Mouse (Mus musculus) Muller cell, postnatal 12 days (primary cell): ENCODE results near the gene Pxdn.

Experiments
- DNase-seq: peaks from one replicate; pipeline ENCODE4 v3.0.0-alpha.2; 2015; ENCODE audit errors: inconsistent ontology term

Pxdn gene

GRCm38 (mm10) chr12:29953999-29954398, 16.6 kb downstream of the Pxdn start:
- no peak for DNase-seq

GRCm38 (mm10) chr12:29954464-29954863, 17.1 kb downstream of the Pxdn start:
- DNase-seq = peak; percentile 89

GRCm38 (mm10) chr12:29956969-29957368, 19.6 kb downstream of the Pxdn start:
- peak; percentile 86 for DNase-seq

GRCm38 (mm10) chr12:29958637-29959036, 21.2 kb downstream of the Pxdn start:
- no peak for DNase-seq

- DNase-seq = no peak
These were observed 23.6 kb downstream of the Pxdn start for GRCm38 (mm10) chr12:29961041-29961440.

- DNase-seq = peak; percentile 60
These were observed 27.6 kb downstream of the Pxdn start for GRCm38 (mm10) chr12:29965016-29965415.

- DNase-seq = peak; percentile 31
These were observed 34.5 kb downstream of the Pxdn start for GRCm38 (mm10) chr12:29971795-29972464.

GRCm38 (mm10) chr12:29972533-29972932, 35.1 kb downstream of the Pxdn start:
- no peak for DNase-seq

- DNase-seq = no peak
These were observed 42.7 kb downstream of the Pxdn start for GRCm38 (mm10) chr12:29980076-29980475.

- DNase-seq = no peak
These were observed 44.4 kb downstream of the Pxdn start for GRCm38 (mm10) chr12:29981722-29982293.

- no peak for DNase-seq
These were observed 45.8 kb downstream of the Pxdn start for GRCm38 (mm10) chr12:29983190-29983589.

- peak; percentile 87 for DNase-seq
These were observed 47.7 kb downstream of the Pxdn start for GRCm38 (mm10) chr12:29985126-29985525.

- no peak for DNase-seq
These were observed 48.8 kb downstream of the Pxdn start for GRCm38 (mm10) chr12:29986241-29986640.

- no peak for DNase-seq
These were observed 61.5 kb downstream of the Pxdn start for GRCm38 (mm10) chr12:29998895-29999294.

GRCm38 (mm10) chr12:30001951-30002350, 64.5 kb downstream of the Pxdn start:
- DNase-seq = no peak

GRCm38 (mm10) chr12:30003680-30004364, 66.4 kb downstream of the Pxdn start:
- DNase-seq = peak; percentile 83

GRCm38 (mm10) chr12:30004365-30004723, 66.9 kb downstream of the Pxdn start:
- DNase-seq = no peak

GRCm38 (mm10) chr12:30006586-30006985, 69.2 kb downstream of the Pxdn start:
- DNase-seq = no peak

GRCm38 (mm10) chr12:30008741-30009140, 71.3 kb downstream of the Pxdn start:
- DNase-seq = no peak

- no peak for DNase-seq
These were observed 78.1 kb downstream of the Pxdn start for GRCm38 (mm10) chr12:30015501-30015900.

- DNase-seq = no peak
These were observed 79.7 kb downstream of the Pxdn start for GRCm38 (mm10) chr12:30017131-30017530.

GRCm38 (mm10) chr12:30020447-30020846, 83.0 kb downstream of the Pxdn start:
- peak; percentile 58 for DNase-seq

- peak; percentile 84 for DNase-seq
These were observed 86.1 kb downstream of the Pxdn start for GRCm38 (mm10) chr12:30023491-30023890.
